Mouse (Mus musculus) mouse embryonic stem cell (cell line): ENCODE data around the gene Rnf144a.

Source experiments
- in situ Hi-C, 2 experiments: fragments of 300-500 bp; cut with MboI; formaldehyde crosslinking; loops; 1 replicate in 1 of 2; 3 replicates in 1 of 2; pipeline ENCODE4 v1.14.3; 2019 to 2020; ENCODE audit warnings: low sequenced_read_pairs in 2 of 2, low pct_unique_long_range_greater_than_20kb in 1 of 2, mixed read lengths in 1 of 2; ENCODE audit not compliant: unreplicated experiment in 1 of 2

Rnf144a gene

DNA sequence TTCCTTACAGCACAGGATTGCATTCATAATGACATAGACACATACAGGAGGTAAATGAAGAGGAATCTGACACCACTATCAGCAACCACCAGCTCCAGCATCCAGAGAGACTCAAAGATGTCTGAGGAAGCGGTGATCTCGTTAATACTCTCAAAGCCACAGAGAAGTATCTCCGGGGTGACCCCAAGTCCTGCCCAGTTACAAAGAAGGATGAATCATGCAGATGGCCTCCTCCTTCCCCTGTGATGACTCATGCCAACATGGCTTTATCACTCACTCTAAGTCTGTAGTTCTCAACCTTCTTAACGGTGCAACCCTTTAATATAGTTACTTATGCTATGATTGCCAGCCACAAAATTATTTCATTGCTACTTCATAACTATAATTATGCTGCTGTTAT is 74.4 kb downstream of the Rnf144a start:
- in situ Hi-C loops = no loop called here

DNA sequence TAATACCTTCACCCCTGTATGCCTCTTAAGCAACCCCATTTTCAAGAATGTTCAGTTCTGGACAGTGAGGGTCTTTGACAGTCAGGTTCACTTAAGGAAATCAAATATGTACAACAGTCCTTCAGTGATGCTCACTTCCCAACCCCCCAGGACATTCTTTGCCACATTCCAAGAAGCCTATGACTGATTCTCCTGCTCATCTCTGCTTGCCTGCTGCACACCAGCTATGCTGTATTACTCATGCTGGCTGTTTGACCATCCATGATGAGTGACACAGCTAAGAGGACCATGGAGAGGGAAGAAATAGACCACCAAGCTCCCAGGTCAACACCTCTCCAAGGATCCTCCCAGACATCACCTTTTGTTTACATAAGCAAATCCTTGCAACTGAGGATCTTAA is 75.2 kb downstream of the Rnf144a start:
- in situ Hi-C loops = no loop called here

DNA sequence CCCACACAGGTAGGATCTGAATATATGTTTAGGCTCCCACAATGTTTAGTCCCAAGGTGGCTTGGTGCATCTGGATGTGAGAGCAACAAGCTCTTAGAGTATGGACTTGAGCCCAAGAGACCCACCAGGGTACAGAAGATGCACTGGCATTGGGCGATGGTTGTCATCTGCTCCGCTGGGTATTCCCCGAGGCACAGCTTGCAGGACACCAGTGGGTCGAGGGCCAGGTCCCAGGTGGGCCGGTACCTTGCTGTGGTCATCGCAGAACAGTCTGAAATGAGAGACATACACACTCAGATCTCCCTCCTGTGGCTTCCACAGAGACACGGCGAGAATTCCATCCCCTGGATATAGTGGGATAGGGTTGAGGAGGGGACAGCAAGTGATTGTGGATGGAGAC is 75.9 kb downstream of the Rnf144a start:
- in situ Hi-C loops = no loop called here

DNA sequence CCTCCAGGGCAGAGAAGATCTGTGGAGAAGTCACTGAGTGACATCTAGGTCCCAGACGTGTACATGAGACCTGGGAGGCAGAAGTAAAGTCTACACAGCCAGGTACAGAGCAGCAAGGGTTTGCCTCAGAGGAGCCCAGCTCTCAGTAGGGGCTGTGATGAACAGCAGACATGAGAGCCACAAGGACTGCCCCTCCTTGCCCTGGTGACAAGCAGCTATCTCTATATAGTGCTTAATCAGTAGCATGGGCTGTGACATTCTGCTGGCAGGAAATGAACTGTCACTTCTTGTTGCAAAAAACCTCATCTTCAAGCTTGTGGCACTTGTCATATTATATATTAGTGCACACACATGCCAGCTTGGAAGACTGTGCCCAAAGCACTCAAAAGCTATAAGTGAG is 81.4 kb downstream of the Rnf144a start:
- in situ Hi-C loops = no loop called here

DNA sequence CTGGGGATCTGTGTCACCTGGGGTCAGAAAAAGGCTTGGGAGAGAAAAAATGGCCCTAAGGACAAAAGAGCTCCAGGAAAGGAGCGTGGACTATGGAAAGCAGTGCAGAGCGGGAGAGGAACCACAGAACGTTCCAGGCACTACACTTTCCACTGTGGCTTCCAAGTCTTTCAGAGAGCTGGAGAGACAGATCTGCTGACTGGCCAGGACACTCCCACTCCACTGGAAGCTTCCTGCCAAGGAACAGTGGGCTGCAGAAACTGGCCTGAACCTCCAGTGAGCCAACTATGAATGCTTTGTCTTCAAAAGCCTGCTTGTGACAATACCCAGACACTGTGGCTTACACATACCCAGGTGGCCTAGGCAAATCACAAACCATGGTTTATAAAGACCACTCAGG is 84.0 kb downstream of the Rnf144a start:
- in situ Hi-C loops = no loop called here

DNA sequence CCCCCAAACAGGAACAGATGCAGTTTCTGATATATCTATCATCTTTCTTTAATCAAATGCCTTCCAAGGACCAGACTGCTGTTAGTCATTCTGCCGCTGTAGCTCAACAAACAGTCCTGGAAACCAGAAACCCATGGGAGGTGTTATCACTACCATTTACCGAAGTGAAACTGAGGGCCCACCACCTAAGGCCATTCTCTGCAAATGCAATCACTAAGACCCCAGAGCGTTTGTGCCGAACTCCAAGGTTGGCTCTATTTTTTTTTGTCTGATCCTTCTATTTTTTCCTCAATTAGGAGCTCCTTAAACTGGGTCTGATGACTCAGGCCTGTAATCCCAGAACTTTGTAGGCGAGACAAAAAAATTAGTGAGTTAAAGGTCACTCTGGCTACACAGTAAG is 85.3 kb downstream of the Rnf144a start:
- in situ Hi-C loops = no loop called here

DNA sequence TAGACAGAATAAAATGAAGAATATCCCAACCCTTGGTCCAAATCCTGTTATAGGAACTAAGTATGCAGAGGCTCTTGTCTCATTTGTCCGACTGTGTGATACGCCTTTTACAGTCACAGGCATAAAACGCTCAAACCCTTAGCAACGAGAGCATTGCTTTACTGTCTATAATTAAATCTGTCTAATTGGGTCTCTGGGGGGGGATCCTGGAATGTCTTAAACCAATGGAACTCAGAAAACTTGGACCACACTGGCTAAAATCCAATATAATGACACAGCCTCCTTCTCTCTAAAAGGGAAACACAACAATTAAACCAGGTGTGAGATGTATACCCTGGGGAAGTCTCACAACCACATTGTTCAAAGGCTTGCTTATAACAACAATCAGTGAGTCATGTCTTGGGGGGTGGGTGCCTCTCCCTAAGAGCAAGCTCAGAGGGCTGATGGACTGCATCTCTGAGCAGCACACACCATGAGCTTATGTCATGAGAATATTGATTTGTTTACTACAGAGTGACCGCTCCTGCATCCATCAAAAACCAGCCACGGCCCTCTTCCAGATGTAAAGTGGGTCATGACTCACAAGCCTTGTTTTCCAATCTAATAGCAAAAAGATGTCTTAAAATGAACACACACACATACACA is 85.9 kb downstream of the Rnf144a start:
- in situ Hi-C loops = no loop called here

DNA sequence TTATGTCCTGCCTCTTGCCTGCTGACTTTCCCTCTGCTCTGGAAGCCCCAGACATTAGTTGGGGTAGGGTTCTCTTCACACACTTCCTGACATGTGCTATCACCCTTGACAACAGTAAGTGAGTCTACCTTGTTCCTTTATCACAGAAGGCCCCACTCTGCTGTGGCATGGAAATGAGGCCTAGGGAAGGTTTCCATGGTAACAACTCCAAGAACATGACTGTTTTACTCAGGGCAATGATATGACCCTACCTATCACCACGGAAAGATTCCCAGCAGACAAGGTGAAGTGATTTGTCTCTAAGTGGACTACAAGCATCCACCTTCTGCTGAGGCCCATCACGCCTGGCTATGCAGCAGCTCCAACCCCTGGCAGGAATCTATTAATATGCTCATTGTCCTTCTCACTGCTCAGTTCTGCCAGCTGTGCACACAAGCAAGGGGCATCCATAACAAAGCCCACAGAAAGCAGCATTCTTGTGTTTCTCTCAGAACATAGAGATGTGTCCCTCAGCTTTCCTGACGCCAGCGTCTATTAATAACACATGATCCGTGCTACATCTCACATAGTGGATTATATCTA is 91.2 kb downstream of the Rnf144a start:
- in situ Hi-C loops = no loop called here

DNA sequence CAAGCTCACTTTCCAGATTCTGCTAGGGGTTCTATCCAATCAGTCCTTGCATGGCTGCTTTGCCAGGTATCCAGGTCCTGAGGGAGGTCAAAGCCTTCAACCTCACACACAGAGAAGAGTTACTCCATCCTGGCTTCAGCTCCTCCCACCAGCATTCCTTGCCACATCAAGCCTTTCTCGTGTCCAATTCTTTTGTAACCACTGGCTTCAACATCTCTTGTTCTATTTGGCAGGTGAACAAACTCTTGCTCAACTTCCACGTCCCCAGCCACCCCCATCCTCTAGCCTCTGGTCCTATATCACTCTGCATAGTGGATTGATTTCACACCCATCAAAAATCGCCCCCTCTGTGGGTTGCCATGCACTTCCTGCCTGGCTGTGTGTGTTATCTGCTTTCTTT is 98.8 kb downstream of the Rnf144a start:
- in situ Hi-C loops = no loop called here

DNA sequence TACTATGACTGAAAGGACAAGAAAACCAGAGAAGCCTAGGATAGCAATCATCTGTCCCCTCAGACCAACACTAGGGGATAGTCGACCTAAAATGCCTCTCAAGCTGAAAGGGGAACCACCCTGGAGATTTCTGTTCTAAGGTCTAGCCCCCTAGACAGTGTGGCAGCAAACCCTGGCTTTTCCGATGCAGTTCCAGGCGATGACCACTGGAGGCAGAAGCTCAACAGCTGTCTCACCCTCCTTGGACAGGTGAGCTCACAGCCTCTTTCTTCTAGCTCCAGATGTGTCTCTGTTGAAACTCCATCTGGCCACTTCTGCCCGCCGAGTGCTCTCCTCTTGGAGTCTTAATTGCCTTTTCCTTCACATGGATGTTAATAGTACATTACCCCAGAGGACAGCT is 100.1 kb downstream of the Rnf144a start:
- in situ Hi-C loops = no loop called here

DNA sequence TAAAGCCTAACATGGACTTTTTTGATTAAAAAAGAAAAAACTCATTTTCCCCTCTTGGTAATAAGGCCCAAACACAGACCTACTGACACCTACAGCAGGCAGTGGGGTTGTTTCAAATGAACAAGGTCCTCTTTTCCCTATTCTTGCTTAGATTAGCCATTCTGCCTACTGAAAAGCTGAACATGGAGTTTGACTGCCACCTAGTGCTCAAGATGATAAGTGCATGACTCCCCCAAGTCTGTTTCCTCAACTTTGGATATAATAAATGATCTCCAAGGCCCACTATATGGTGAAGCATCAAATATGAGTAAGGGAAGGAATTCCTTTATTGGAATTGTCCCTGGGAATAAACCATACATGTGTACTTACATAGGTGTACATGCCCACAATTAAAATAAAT is 103.5 kb downstream of the Rnf144a start:
- in situ Hi-C loops = no loop called here

DNA sequence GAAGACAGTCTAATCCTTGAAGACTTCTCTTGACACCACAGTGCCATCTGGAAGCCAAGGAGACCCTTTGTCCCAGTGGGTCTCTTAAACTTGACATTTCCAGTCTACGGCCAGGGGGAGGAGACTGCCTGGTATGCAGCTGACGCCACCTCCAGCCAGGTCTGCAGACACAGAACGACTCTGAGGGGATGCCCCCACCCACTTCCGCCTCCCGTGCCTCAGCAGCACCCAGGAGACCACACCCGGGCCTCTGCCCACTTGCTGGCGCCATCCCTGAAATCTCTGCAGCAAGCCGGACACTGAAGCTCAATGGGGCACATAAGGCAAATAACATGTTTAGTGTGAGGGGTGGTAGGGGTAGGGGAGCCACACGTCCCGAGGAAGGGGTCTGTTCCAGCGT is 104.8 kb downstream of the Rnf144a start:
- in situ Hi-C loops = no loop called here

DNA sequence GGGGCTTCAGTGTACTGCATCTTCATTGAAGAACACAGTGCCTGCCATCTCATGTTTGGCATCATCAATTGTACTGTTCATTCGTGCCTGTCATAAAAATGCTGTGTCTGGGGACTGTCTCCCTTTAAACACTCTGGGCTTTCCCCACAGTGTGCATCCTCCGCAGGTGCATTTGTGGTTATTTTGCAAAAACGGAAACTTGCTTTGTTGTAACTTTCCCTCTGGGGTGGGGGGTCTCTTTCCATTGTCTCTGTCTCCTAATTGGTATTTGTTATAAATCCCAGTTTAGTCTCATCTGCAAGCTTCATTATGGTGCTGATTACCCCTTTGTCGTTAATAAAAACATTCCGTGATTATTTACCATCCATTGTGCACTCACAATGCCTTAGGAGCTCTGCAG is 112.2 kb downstream of the Rnf144a start:
- in situ Hi-C loops = no loop called here

DNA sequence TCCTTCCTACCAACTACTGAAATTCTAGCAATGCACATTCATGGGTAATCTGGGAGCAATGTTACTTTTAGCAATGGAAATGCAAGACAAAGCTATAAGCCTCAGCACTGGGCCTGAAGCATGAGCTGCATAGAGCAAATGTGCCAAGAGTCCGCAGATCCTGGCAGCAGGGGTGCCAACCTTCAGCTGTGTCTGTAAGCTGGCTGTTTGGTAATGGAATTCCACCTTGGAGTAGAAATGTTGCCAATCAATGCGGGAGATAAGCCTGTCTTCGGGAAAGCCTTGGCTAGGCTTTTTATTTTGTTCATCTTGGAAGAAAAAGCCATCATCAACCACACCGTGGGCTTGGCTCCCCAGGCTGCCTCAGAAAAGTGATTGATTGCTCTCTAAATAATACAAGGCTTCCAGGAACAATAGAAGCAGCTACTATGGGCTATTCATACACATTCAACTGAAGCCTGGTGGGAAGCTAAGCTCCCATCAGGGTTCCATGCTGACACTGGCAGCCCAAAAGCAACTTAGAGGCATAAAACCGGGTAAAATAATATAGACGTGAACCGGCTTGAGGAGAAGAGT is 115.5 kb downstream of the Rnf144a start:
- in situ Hi-C loops = loop anchor here in 1 of 2 experiments (25.0 kb wide), 1 partner anchor 1212 kb away; the partner anchor contains the start of gene Id2

DNA sequence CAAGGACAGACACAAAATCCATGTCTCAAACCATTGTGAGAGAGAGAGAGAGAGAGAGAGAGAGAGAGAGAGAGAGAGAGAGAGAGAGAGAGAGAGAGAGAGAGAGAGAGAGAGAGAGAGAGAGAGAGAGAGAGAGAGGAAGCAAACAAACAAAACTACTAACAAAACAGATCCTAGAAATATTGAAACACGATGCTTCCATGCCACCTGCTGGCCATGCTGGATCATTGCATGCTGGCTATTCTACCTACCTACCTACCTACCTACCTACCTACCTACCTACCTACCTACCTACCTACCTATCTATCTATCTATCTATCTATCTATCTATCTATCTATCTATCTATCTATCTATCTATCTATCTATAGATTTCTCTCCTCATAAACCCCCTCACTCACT is 119.1 kb downstream of the Rnf144a start:
- in situ Hi-C loops = loop anchor here in 1 of 2 experiments (25.0 kb wide), 1 partner anchor 1209 kb away; the partner anchor contains the start of gene Id2

DNA sequence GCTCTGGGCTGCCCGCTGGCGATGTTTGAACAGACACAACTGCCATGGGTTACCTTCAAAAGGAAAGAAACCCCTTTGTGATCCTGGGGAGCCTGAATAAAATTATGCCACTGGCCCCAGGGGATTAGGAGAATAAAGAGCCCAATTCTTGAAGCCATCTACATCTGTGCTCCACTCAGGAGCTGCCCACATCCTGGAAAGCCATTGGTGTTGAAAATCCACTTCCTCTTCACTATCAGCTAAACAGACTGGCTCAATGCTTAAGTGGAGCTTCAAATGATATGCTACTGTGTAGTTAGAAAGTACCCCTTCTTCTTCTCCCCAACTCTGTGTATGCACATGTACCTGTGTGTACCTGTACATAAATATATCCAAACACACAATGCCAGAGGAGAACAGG is 125.9 kb downstream of the Rnf144a start:
- in situ Hi-C loops = loop anchor here in 1 of 2 experiments (25.0 kb wide), 1 partner anchor 1202 kb away; the partner anchor contains the start of gene Id2

DNA sequence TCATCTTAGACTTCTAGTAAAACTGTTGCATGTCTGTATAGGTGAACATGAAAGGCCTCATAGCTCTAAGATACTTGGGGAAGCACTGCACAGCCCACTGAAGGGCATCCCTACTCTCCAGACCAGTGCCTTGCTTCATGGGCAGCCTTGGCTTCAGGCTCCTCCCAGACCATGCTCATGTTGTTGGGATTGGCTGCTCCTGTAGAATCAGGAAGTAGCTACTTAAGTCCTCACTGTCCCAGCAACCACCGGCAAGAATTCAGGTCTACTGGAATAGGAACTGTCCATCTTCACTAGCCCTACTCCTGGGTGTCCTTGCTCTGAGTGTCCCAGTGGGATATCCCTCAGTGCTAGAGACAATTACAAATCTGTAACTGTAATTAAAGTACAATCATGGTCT is 126.7 kb downstream of the Rnf144a start:
- in situ Hi-C loops = loop anchor here in 1 of 2 experiments (25.0 kb wide), 1 partner anchor 1201 kb away; the partner anchor contains the start of gene Id2

DNA sequence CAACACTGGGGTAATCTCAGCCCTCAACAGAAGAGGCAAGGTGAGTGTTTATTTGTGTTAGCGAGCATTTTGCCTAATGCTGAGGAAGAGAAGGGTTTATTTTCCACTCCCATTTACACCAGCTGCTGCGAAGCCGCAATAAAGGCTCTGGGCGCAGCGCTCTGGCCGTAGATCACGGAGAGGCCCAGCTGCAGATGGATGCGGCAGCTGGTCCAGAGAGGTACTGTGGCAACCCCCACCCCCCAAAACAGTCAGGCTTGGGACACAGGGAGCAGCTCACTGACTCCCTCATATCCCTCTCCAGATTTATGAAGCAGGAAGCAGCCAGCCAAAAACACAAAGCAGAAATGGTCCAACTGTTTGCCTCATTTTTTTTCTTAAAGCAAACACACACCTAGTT is 129.1 kb downstream of the Rnf144a start:
- in situ Hi-C loops = loop anchor here in 1 of 2 experiments (25.0 kb wide), 1 partner anchor 1199 kb away; the partner anchor contains the start of gene Id2

DNA sequence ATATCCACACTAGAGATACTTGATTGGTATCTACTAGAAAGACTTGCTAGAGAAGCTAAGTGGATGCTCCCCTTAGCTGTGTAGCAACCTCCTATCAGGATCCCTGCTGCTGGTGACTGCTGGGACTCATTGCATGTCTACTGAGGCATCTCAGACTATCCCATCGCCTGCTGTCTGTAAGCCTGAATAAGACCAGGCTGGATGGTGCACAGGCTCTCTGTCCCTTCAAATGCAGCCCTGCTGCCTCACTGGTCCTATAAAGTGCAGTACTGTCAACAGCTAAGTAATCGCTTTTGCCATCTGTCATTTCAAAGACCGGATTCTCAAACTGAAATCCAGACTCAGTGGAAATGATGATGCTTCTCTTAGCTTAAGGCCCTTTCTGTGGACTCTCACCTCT is 129.6 kb downstream of the Rnf144a start:
- in situ Hi-C loops = loop anchor here in 1 of 2 experiments (25.0 kb wide), 1 partner anchor 1198 kb away; the partner anchor contains the start of gene Id2
